Mouse (Mus musculus) CH12.LX (cell line): ENCODE measurements around the gene 2310061I04Rik. TPM values are rescaled to one million over a fixed set of nuclear protein-coding genes. Genes with fewer than 3 reads are reported as not detected.

Source experiments
- DNase-seq: peaks from one replicate; pipeline ENCODE4 v3.0.0-alpha.2; 2013; ENCODE audit errors: extremely low read depth
- H3K27ac ChIP-seq: 2 replicates; pipeline ENCODE4 v1.5.1; 2012; ENCODE audit warnings: low read depth, mild to moderate bottlenecking, control low read depth, moderate library complexity; ENCODE audit not compliant: insufficient read depth
- H3K27me3 ChIP-seq: replicated peaks from 2 replicates; pipeline ENCODE3; 2012; ENCODE audit warnings: inconsistent platforms
- H3K36me3 ChIP-seq, 2 experiments: replicated peaks in 1 of 2; 2 replicates each; pipeline versions ENCODE3 to v1.6.1; 2012; ENCODE audit warnings: inconsistent platforms in 1 of 2, low read length in 1 of 2, mild to moderate bottlenecking in 1 of 2, mixed read lengths in 1 of 2, moderate library complexity in 1 of 2; ENCODE audit not compliant: control insufficient read depth in 1 of 2, insufficient read depth in 1 of 2
- H3K4me1 ChIP-seq, 2 experiments: 2 replicates each; pipeline ENCODE4 v1.6.1; 2012; ENCODE audit warnings: inconsistent platforms in 1 of 2, moderate library complexity in 1 of 2; ENCODE audit not compliant: insufficient read depth in 2 of 2, control insufficient read depth in 1 of 2
- H3K4me2 ChIP-seq: 2 replicates; pipeline ENCODE4 v1.6.1; 2012; ENCODE audit warnings: low read depth, mild to moderate bottlenecking, control low read depth; ENCODE audit not compliant: poor library complexity, insufficient read depth, severe bottlenecking
- H3K4me3 ChIP-seq, 3 experiments: fragments of 150-350 bp in 1 of 3; sonication (generic) in 1 of 3; replicated peaks in 1 of 3; 2 replicates each; pipeline versions ENCODE3 to v1.5.1; 2011 to 2012; ENCODE audit warnings: low read depth in 2 of 3, low read length in 2 of 3, mild to moderate bottlenecking in 2 of 3, moderate library complexity in 2 of 3, control low read depth in 1 of 3, improper control_type of control experiment in 1 of 3, inconsistent platforms in 1 of 3, mixed read lengths in 1 of 3; ENCODE audit not compliant: poor library complexity in 1 of 3
- H3K79me2 ChIP-seq: replicated peaks from 2 replicates; pipeline ENCODE4 v1.6.1; 2012; ENCODE audit warnings: mild to moderate bottlenecking, moderate library complexity; ENCODE audit not compliant: control insufficient read depth, poor library complexity, insufficient read depth, severe bottlenecking; ENCODE audit errors: extremely low read depth
- H3K9ac ChIP-seq: 2 replicates; pipeline ENCODE4 v1.6.1; 2012; ENCODE audit warnings: low read depth, mild to moderate bottlenecking, control low read depth, moderate library complexity; ENCODE audit not compliant: insufficient read depth
- H3K9me3 ChIP-seq: replicated peaks from 2 replicates; pipeline ENCODE3; 2012; ENCODE audit warnings: low read length, inconsistent platforms, mixed read lengths
- BHLHE40 ChIP-seq: IDR thresholded peaks from 2 replicates; pipeline ENCODE4 v1.6.1; 2011; ENCODE audit warnings: mild to moderate bottlenecking, low read depth, low read length, improper control_type of control experiment
- CHD1 ChIP-seq: IDR thresholded peaks from 2 replicates; pipeline ENCODE4 v1.6.1; 2012; ENCODE audit warnings: low read depth, low read length, improper control_type of control experiment, inconsistent platforms
- CHD2 ChIP-seq: IDR thresholded peaks from 2 replicates; pipeline ENCODE4 v1.6.1; 2011; ENCODE audit warnings: low read length, improper control_type of control experiment
- CTCF ChIP-seq, 2 experiments: IDR thresholded peaks in 1 of 2; conservative IDR thresholded peaks in 1 of 2; 2 replicates each; pipeline ENCODE4 v1.5.1; 2011 to 2012; ENCODE audit warnings: low read depth in 2 of 2, low read length in 2 of 2, improper control_type of control experiment in 1 of 2, inconsistent platforms in 1 of 2, mild to moderate bottlenecking in 1 of 2, moderate library complexity in 1 of 2
- E2F4 ChIP-seq: IDR thresholded peaks from 2 replicates; pipeline ENCODE4 v1.6.1; 2011; ENCODE audit warnings: low read depth, low read length, improper control_type of control experiment; ENCODE audit not compliant: insufficient replicate concordance
- ELF1 ChIP-seq: IDR thresholded peaks from 2 replicates; pipeline ENCODE4 v1.6.1; 2014; ENCODE audit warnings: low read depth, mild to moderate bottlenecking, inconsistent platforms, low read length, improper control_type of control experiment
- EP300 ChIP-seq: IDR thresholded peaks from 2 replicates; pipeline ENCODE4 v1.6.1; 2011; ENCODE audit warnings: low read length, improper control_type of control experiment
- ETS1 ChIP-seq: conservative IDR thresholded peaks from 2 replicates; pipeline ENCODE4 v1.6.1; 2012; ENCODE audit warnings: low read depth, mild to moderate bottlenecking, inconsistent platforms, low read length, improper control_type of control experiment, moderate library complexity
- GABPA ChIP-seq: IDR thresholded peaks from 2 replicates; pipeline ENCODE4 v1.6.1; 2012; ENCODE audit warnings: low read depth, low read length, improper control_type of control experiment, inconsistent platforms; ENCODE audit not compliant: insufficient replicate concordance
- HCFC1 ChIP-seq: IDR thresholded peaks from 2 replicates; pipeline ENCODE4 v1.6.1; 2012; ENCODE audit warnings: low read depth, mild to moderate bottlenecking, inconsistent platforms, low read length, improper control_type of control experiment
- IRF4 ChIP-seq: IDR thresholded peaks from 2 replicates; pipeline ENCODE4 v1.6.1; 2014; ENCODE audit warnings: low read depth, mild to moderate bottlenecking, inconsistent platforms, low read length, improper control_type of control experiment
- JUN ChIP-seq: IDR thresholded peaks from 2 replicates; pipeline ENCODE4 v1.6.1; 2011; ENCODE audit warnings: low read depth, mild to moderate bottlenecking, low read length, improper control_type of control experiment, moderate library complexity; ENCODE audit not compliant: insufficient read depth
- JUND ChIP-seq: conservative IDR thresholded peaks from 2 replicates; pipeline ENCODE4 v1.6.1; 2011; ENCODE audit warnings: low read depth, low read length, improper control_type of control experiment
- KAT2A ChIP-seq: IDR thresholded peaks from 2 replicates; pipeline ENCODE4 v1.6.1; 2012; ENCODE audit warnings: low read length, improper control_type of control experiment, inconsistent platforms; ENCODE audit not compliant: insufficient replicate concordance
- MAFK ChIP-seq: IDR thresholded peaks from 2 replicates; pipeline ENCODE4 v1.6.1; 2011; ENCODE audit warnings: low read length, improper control_type of control experiment; ENCODE audit not compliant: insufficient replicate concordance
- MAX ChIP-seq: IDR thresholded peaks from 2 replicates; pipeline ENCODE4 v1.6.1; 2011; ENCODE audit warnings: low read length, improper control_type of control experiment
- MAZ ChIP-seq: IDR thresholded peaks from 2 replicates; pipeline ENCODE4 v1.6.1; 2012; ENCODE audit warnings: low read depth, mild to moderate bottlenecking, inconsistent platforms, low read length, improper control_type of control experiment, moderate library complexity
- MEF2A ChIP-seq: IDR thresholded peaks from 2 replicates; pipeline ENCODE4 v1.6.1; 2014; ENCODE audit warnings: low read depth, mild to moderate bottlenecking, inconsistent platforms, low read length, improper control_type of control experiment, borderline replicate concordance
- MXI1 ChIP-seq: IDR thresholded peaks from 2 replicates; pipeline ENCODE4 v1.6.1; 2011; ENCODE audit warnings: mild to moderate bottlenecking, low read depth, low read length, improper control_type of control experiment
- MYC ChIP-seq: IDR thresholded peaks from 2 replicates; pipeline ENCODE4 v1.6.1; 2011; ENCODE audit warnings: low read depth, mild to moderate bottlenecking, improper control_type of control experiment, low read length
- NELFE ChIP-seq: IDR thresholded peaks from 2 replicates; pipeline ENCODE4 v1.6.1; 2011; ENCODE audit warnings: low read depth, low read length, improper control_type of control experiment
- NRF1 ChIP-seq: IDR thresholded peaks from 2 replicates; pipeline ENCODE4 v1.6.1; 2014; ENCODE audit warnings: low read depth, mild to moderate bottlenecking, inconsistent platforms, low read length, improper control_type of control experiment, moderate library complexity
- PAX5 ChIP-seq: IDR thresholded peaks from 2 replicates; pipeline ENCODE4 v1.6.1; 2012; ENCODE audit warnings: low read length, inconsistent platforms, mixed read lengths
- POLR2A ChIP-seq: IDR thresholded peaks from 2 replicates; pipeline ENCODE4 v1.6.1; 2011; ENCODE audit warnings: low read depth, mild to moderate bottlenecking, improper control_type of control experiment, low read length
- POLR2AphosphoS2 ChIP-seq: IDR thresholded peaks from 2 replicates; pipeline ENCODE4 v1.6.1; 2011; ENCODE audit warnings: low read depth, low read length, improper control_type of control experiment
- RAD21 ChIP-seq: IDR thresholded peaks from 2 replicates; pipeline ENCODE4 v1.6.1; 2011; ENCODE audit warnings: low read depth, mild to moderate bottlenecking, low read length, improper control_type of control experiment, moderate library complexity
- RCOR1 ChIP-seq: conservative IDR thresholded peaks from 2 replicates; pipeline ENCODE4 v1.6.1; 2012; ENCODE audit warnings: low read depth, mild to moderate bottlenecking, inconsistent platforms, low read length, improper control_type of control experiment
- SIN3A ChIP-seq: IDR thresholded peaks from 2 replicates; pipeline ENCODE4 v1.6.1; 2012; ENCODE audit warnings: low read length, improper control_type of control experiment, inconsistent platforms
- SMC3 ChIP-seq: IDR thresholded peaks from 2 replicates; pipeline ENCODE4 v1.6.1; 2011; ENCODE audit warnings: low read depth, low read length, improper control_type of control experiment
- TBP ChIP-seq: conservative IDR thresholded peaks from 2 replicates; pipeline ENCODE4 v1.6.1; 2011; ENCODE audit warnings: low read depth, low read length, improper control_type of control experiment
- TCF12 ChIP-seq: IDR thresholded peaks from 2 replicates; pipeline ENCODE4 v1.6.1; 2014; ENCODE audit warnings: low read depth, mild to moderate bottlenecking, inconsistent platforms, low read length, improper control_type of control experiment
- UBTF ChIP-seq: IDR thresholded peaks from 2 replicates; pipeline ENCODE4 v1.6.1; 2012; ENCODE audit warnings: low read depth, mild to moderate bottlenecking, inconsistent platforms, low read length, improper control_type of control experiment, moderate library complexity
- USF1 ChIP-seq: IDR thresholded peaks from 2 replicates; pipeline ENCODE4 v1.6.1; 2014; ENCODE audit warnings: low read depth, mild to moderate bottlenecking, inconsistent platforms, low read length, improper control_type of control experiment
- USF2 ChIP-seq: conservative IDR thresholded peaks from 2 replicates; pipeline ENCODE4 v1.6.1; 2011; ENCODE audit warnings: low read depth, low read length, improper control_type of control experiment
- ZC3H11A ChIP-seq: IDR thresholded peaks from 2 replicates; pipeline ENCODE4 v1.6.1; 2012; ENCODE audit warnings: low read depth, mild to moderate bottlenecking, inconsistent platforms, low read length, improper control_type of control experiment
- ZKSCAN1 ChIP-seq: IDR thresholded peaks from 2 replicates; pipeline ENCODE4 v1.6.1; 2012; ENCODE audit warnings: low read depth, inconsistent platforms, low read length, improper control_type of control experiment, borderline replicate concordance
- ZMIZ1 ChIP-seq: IDR thresholded peaks from 2 replicates; pipeline ENCODE4 v1.6.1; 2012; ENCODE audit warnings: low read depth, mild to moderate bottlenecking, inconsistent platforms, low read length, improper control_type of control experiment
- ZNF384 ChIP-seq: IDR thresholded peaks from 2 replicates; pipeline ENCODE4 v1.6.1; 2012; ENCODE audit warnings: low read depth, low read length, improper control_type of control experiment, inconsistent platforms
- dilution Hi-C: fragments of 300-500 bp; cut with MboI; formaldehyde crosslinking; loops from 2 replicates; pipeline ENCODE4 v1.14.3; 2020; ENCODE audit warnings: low sequenced_read_pairs; ENCODE audit not compliant: extremely low pct_unique_long_range_greater_than_20kb, extremely low pct_ligation_motif_present
- in situ Hi-C: fragments of 300-500 bp; cut with MboI; formaldehyde crosslinking; loops from 3 replicates; pipeline ENCODE4 v1.14.3; 2019; ENCODE audit warnings: low sequenced_read_pairs, low pct_ligation_motif_present, low pct_unique_long_range_greater_than_20kb, mixed read lengths
- polyA plus RNA-seq: library from polyadenylated mRNA; unstranded; fragments of >175 nt; gene quantifications from 2 replicates; pipeline ENCODE4 v1.2.1, GENCODE M21; 2012; ENCODE audit warnings: low read depth; ENCODE audit not compliant: insufficient read length
- total RNA-seq, 2 experiments: library from RNA; depleted of rRNA; stranded (reverse); fragments of 300-350 nt in 1 of 2; fragments of >200 nt in 1 of 2; gene quantifications; 2 replicates each; pipeline ENCODE4 v1.2.3; 2012 to 2014

The 2310061I04Rik gene
- total and polyA plus RNA-seq, 3 experiments, result 5.7 to 46.4 (median 8.7) TPM

DNA sequence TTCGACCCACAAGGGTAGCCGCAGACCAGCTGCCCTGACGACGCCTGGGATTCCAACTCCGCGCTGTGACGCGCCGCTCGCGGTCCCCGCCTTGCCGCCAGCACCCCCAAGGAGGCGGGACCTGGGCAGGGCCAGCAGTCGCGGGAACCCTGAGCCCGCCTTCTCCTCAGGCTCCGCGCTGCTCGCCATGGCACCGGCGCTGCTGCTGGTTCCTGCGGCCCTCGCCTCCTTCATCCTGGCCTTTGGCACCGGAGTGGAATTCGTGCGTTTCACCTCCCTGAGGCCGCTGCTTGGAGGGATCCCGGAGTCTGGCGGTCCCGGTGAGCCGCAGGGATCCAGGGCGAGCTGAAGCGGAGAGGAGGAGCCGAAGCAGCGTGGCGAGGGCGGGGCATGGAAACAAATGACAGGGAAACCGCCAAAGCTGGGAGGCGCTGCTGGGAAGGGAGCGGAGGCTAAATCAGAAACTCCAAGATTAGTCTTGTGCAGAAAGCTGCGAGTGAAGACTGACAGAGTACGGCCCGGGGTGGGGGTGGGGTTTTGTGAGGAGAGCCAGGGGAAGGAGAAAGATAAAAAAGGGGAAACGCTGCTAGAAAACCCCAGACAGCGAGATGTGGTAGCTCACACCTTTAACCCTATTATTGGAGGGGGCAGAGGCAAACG lies 35.9 kb downstream of the 2310061I04Rik start, which contains the start of gene Nrm:
Nrm (plus strand) TSS at position 121 of the 660 bp plus-strand sequence.
- Histone ChIP-seq H3K9ac (peak within 1 kb of the TSS; percentile 56), H3K36me3 (peaks cover 5 to 24% of the 10 kb centered on the region in 2 experiments), H3K4me3 (peak within 1 kb of the TSS; percentile 33 to 90 (median 52)), H3K27ac (peak within 1 kb of the TSS; percentile 41; the same call in 1 of the 2 replicates), H3K9me3 (no peaks in the 10 kb centered on the region), H3K4me2 (peak within 1 kb of the TSS; percentile 91), H3K79me2 (no peaks in the 10 kb centered on the region), H3K4me1 (peaks cover 0 to 21% of the 10 kb centered on the region in 2 experiments; a peak in 2 of 4 replicates), H3K27me3 (no peaks in the 10 kb centered on the region)
- DNase-seq, result peak; percentile 83
- in situ Hi-C loops (loop anchor here (10.0 kb wide), 1 partner anchor 127 kb away; no protein-coding TSS in a partner anchor), dilution Hi-C loops (no loop called here)
- TF ChIP-seq MXI1 (peak; percentile 81), IRF4 (peak; percentile 36; the same call in 1 of the 2 replicates), CTCF (conservative IDR thresholded peaks at IDR 0.05 in 1 of 2, IDR thresholded peaks at IDR 0.05 in 1 of 2; ENCODE audit: low read depth in 2 of 2, low read length in 2 of 2) (peak in 1 of 2 experiments; percentile 45; a peak in 2 of 4 replicates), EP300 (no peak), ZKSCAN1 (no peak), CHD2 (0 out of 2 replicates have a peak, but pooled peaks have one; percentile 5), HCFC1 (peak; percentile 9; the same call in 1 of the 2 replicates), KAT2A (0 out of 2 replicates have a peak, but pooled peaks have one; percentile 37), ETS1 (peak; percentile 40; the same call in 1 of the 2 replicates), MAFK (no peak), NELFE (peak; percentile 82), TCF12 (peak; percentile 44; the same call in 1 of the 2 replicates), RCOR1 (no peak), CHD1 (no peak), MAX (peak; percentile 60; the same call in 1 of the 2 replicates), E2F4 (peak; percentile 76; the same call in 1 of the 2 replicates), MEF2A (0 out of 2 replicates have a peak, but pooled peaks have one; percentile 13), MYC (no peak), ZNF384 (no peak), USF1 (no peak), GABPA (no peak), ZC3H11A (no peak), JUND (no peak), UBTF (0 out of 2 replicates have a peak, but pooled peaks have one; percentile 63), ZMIZ1 (peak; percentile 54; the same call in 1 of the 2 replicates), SIN3A (peak; percentile 81), RAD21 (no peak; the same call in none of the 2 replicates), ELF1 (peak; percentile 22; the same call in 1 of the 2 replicates), POLR2AphosphoS2 (no peak), SMC3 (0 out of 2 replicates have a peak, but pooled peaks have one; percentile 4), MAZ (peak; percentile 74), BHLHE40 (peak; percentile 44; the same call in 1 of the 2 replicates), TBP (0 out of 2 replicates have a peak, but pooled peaks have one; percentile 48), NRF1 (peak; percentile 31), USF2 (no peak), JUN (no peak), PAX5 (no peak), POLR2A (peak; percentile 77)
